Mouse (Mus musculus) heart, embryonic 14.5 days (tissue): ENCODE measurements at regions not wholly inside any gene's neighbourhood (a gene's known extent, or its start where the extent isn't known, plus 50 kb on each side); places are given as distances from the start of the nearest gene placed in this dataset.

Source experiments
- ATAC-seq: fragments of 200-750 bp; cut with Nextera tagmentation; 2 replicates; pipeline ENCODE4 v1.8.0; 2017; ENCODE audit warnings: low read depth, moderate TSS enrichment; ENCODE audit not compliant: insufficient number of reproducible peaks, insufficient read depth, low FRiP score
- H3K27ac ChIP-seq, 2 experiments: fragments of 200-500 bp in 1 of 2; fragments of 300-500 bp in 1 of 2; sonication (generic) in 1 of 2; replicated peaks in 1 of 2; 2 replicates each; pipeline ENCODE4 v1.5.1; 2012 to 2014; ENCODE audit warnings: low read depth in 2 of 2, low read length in 2 of 2, control low read depth in 1 of 2, mild to moderate bottlenecking in 1 of 2, mixed read lengths in 1 of 2; ENCODE audit not compliant: control insufficient read depth in 1 of 2, insufficient read depth in 1 of 2
- H3K27me3 ChIP-seq: fragments of 300-500 bp; sonication (generic); 2 replicates; pipeline ENCODE4 v1.6.1; 2014; ENCODE audit warnings: mild to moderate bottlenecking, low read length, control low read depth; ENCODE audit not compliant: control insufficient read depth, insufficient read depth
- H3K36me3 ChIP-seq: fragments of 300-500 bp; sonication (generic); 2 replicates; pipeline ENCODE4 v1.6.1; 2014; ENCODE audit warnings: mild to moderate bottlenecking, control low read depth, low read length, mixed read lengths; ENCODE audit not compliant: control insufficient read depth, insufficient read depth
- H3K4me1 ChIP-seq, 2 experiments: fragments of 200-500 bp in 1 of 2; fragments of 300-500 bp in 1 of 2; sonication (generic) in 1 of 2; 2 replicates each; pipeline ENCODE4 v1.6.1; 2012 to 2014; ENCODE audit warnings: low read length in 2 of 2, control low read depth in 1 of 2, mixed read lengths in 1 of 2; ENCODE audit not compliant: control insufficient read depth in 2 of 2, insufficient read depth in 2 of 2
- H3K4me2 ChIP-seq: fragments of 300-500 bp; sonication (generic); 2 replicates; pipeline ENCODE4 v1.6.1; 2014; ENCODE audit warnings: mild to moderate bottlenecking, low read length
- H3K4me3 ChIP-seq, 2 experiments: fragments of 200-500 bp in 1 of 2; fragments of 300-500 bp in 1 of 2; sonication (generic) in 1 of 2; 2 replicates each; pipeline ENCODE4 v1.5.1; 2012 to 2014; ENCODE audit warnings: low read length in 2 of 2, mild to moderate bottlenecking in 2 of 2, control low read depth in 1 of 2, low read depth in 1 of 2, moderate library complexity in 1 of 2; ENCODE audit not compliant: control insufficient read depth in 1 of 2, insufficient read depth in 1 of 2
- H3K9ac ChIP-seq: fragments of 300-500 bp; sonication (generic); 2 replicates; pipeline ENCODE4 v1.6.1; 2014; ENCODE audit warnings: mild to moderate bottlenecking, low read length
- H3K9me3 ChIP-seq: fragments of 300-500 bp; sonication (generic); 2 replicates; pipeline ENCODE4 v1.6.1; 2016; ENCODE audit warnings: low read length, control low read depth; ENCODE audit not compliant: control insufficient read depth
- WGBS: fragments of 180-500 bp; shearing (Covaris S2); extraction: QIAGEN DNeasy Blood & Tissue Kit; methylation state at CpG from one replicate; pipeline ENCODE4 v1.1.7; 2014; 5-methylcytosine and 5-hydroxymethylcytosine counted together

GRCm38 (mm10) chr9:61517906-61518305, 145.7 kb downstream of the Tle3 start:
- peaks cover 4% of the 10 kb centered on the region; the same call in 1 of the 2 replicates for H3K9me3 ChIP-seq
- H3K36me3 ChIP-seq, result no peaks in the 10 kb centered on the region
- 0 out of 2 replicates have a peak, but pooled peaks cover 5% of the 10 kb centered on the region for H3K27me3 ChIP-seq
- H3K4me3 ChIP-seq, result no peak overlapping the region
- 42% methylated on average over 7 of the region's 7 CpGs for WGBS
- H3K9ac ChIP-seq, result no peak overlapping the region
- H3K4me1 ChIP-seq, result no peaks in the 10 kb centered on the region
- H3K27ac ChIP-seq, result no peak overlapping the region
- H3K4me2 ChIP-seq, result no peak overlapping the region
- peak; percentile 26; the same call in 1 of the 2 replicates for ATAC-seq

GRCm38 (mm10) chr9:61511436-61511835, 139.3 kb downstream of the Tle3 start:
- Histone ChIP-seq H3K27ac (no peak overlapping the region), H3K9me3 (no peaks in the 10 kb centered on the region), H3K27me3 (peaks cover 55% of the 10 kb centered on the region), H3K36me3 (no peaks in the 10 kb centered on the region), H3K4me3 (no peak overlapping the region), H3K9ac (no peak overlapping the region), H3K4me1 (peaks cover 2 to 3% of the 10 kb centered on the region in 2 experiments; a peak in 1 of 4 replicates), H3K4me2 (no peak overlapping the region)
- no peak for ATAC-seq

- Histone ChIP-seq H3K4me3 (no peak overlapping the region), H3K27ac (no peak overlapping the region), H3K36me3 (no peaks in the 10 kb centered on the region), H3K9ac (no peak overlapping the region), H3K9me3 (no peaks in the 10 kb centered on the region), H3K4me1 (peaks cover 2 to 3% of the 10 kb centered on the region in 2 experiments; a peak in 1 of 4 replicates), H3K4me2 (no peak overlapping the region), H3K27me3 (peaks cover 55% of the 10 kb centered on the region)
- no peak for ATAC-seq
- 38% methylated on average over 14 of the region's 14 CpGs for WGBS
Measured at GRCm38 (mm10) chr9:61510217-61510893, 138.2 kb downstream of the Tle3 start.

DNA sequence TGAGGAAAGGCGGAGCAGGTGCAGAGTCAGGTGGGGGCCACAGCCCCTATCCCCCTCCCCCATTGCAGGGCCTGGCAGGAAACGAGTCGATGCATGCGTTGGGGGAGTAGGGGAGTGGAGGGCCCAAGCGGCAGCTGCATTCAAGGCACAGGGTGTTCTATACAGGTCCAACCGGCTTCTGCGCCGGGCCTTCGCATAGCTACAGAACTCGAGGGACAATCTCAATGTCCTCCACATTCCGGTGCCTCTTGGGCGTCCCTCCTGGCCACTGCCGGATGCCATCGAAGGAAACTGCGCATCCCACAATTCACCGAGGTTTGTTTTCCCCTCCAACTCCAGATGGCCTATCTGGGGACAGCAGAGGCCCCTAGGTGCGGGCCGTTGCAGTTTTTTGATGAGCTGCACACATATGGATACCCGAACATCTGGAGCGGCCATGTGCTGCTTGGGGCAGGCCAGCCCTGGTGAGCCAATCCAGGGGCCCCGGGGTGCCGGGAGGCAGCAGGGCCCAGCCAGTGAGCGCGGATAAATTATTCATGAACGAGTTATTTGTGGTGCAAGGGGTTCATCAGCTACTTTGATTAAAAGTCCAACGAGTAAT, 137.5 kb downstream of the Tle3 start:
- no peak overlapping the region for H3K4me2 ChIP-seq
- H3K9ac ChIP-seq, result no peak overlapping the region
- H3K27ac ChIP-seq, result no peak overlapping the region
- no peaks in the 10 kb centered on the region for H3K9me3 ChIP-seq
- no peak overlapping the region for H3K4me3 ChIP-seq
- WGBS, result 13% methylated on average over 26 of the region's 26 CpGs
- no peaks in the 10 kb centered on the region for H3K36me3 ChIP-seq
- H3K27me3 ChIP-seq, result peaks cover 57% of the 10 kb centered on the region
- H3K4me1 ChIP-seq, result peaks cover 2 to 3% of the 10 kb centered on the region in 2 experiments; a peak in 1 of 4 replicates
- ATAC-seq, result no peak

DNA sequence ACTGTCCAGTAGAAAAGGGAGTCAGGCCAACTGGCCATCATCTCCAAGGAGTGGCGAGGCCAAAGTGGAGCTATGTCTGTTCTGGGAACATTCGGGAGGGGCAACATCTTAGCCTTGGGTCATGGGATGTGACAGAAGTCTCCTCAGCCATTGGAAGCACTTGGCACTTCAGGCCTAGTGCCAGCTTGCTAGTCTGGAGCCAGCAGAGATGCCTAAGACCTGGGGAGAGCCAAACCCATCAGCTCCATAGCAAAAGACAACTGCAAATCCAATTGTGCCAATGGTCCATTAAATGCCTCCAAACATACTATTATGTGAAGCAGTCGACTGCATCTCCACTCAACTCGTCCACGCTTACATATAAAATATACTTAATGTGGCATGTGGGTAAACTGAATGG, 136.9 kb downstream of the Tle3 start:
- H3K27me3 ChIP-seq, result peaks cover 58% of the 10 kb centered on the region
- 79% methylated on average over 5 of the region's 5 CpGs for WGBS
- H3K4me2 ChIP-seq, result no peak overlapping the region
- H3K9ac ChIP-seq, result no peak overlapping the region
- no peak overlapping the region for H3K27ac ChIP-seq
- no peaks in the 10 kb centered on the region for H3K9me3 ChIP-seq
- H3K4me3 ChIP-seq, result no peak overlapping the region
- H3K4me1 ChIP-seq, result peaks cover 2 to 3% of the 10 kb centered on the region in 2 experiments; a peak in 1 of 4 replicates
- no peak for ATAC-seq
- H3K36me3 ChIP-seq, result no peaks in the 10 kb centered on the region

- Histone ChIP-seq H3K4me2 (no peak overlapping the region), H3K4me1 (no peaks in the 10 kb centered on the region), H3K27me3 (peaks cover 19% of the 10 kb centered on the region), H3K9me3 (no peaks in the 10 kb centered on the region), H3K36me3 (no peaks in the 10 kb centered on the region), H3K4me3 (no peak overlapping the region), H3K9ac (no peak overlapping the region), H3K27ac (no peak overlapping the region)
- WGBS, result 76% methylated on average over 9 of the region's 9 CpGs
- no peak for ATAC-seq
Measured at GRCm38 (mm10) chr9:61500851-61501250, 128.7 kb downstream of the Tle3 start.

GRCm38 (mm10) chr9:61492896-61493295, 120.7 kb downstream of the Tle3 start:
- Histone ChIP-seq H3K4me2 (no peak overlapping the region), H3K27ac (no peak overlapping the region), H3K9me3 (no peaks in the 10 kb centered on the region), H3K36me3 (no peaks in the 10 kb centered on the region), H3K27me3 (peaks cover 47% of the 10 kb centered on the region), H3K4me3 (no peak overlapping the region), H3K4me1 (no peaks in the 10 kb centered on the region), H3K9ac (no peak overlapping the region)
- 77% methylated on average over 8 of the region's 8 CpGs for WGBS
- no peak for ATAC-seq
